Mouse (Mus musculus): ENCODE measurements around the gene Usp6nl. TPM values are rescaled to one million over a fixed set of nuclear protein-coding genes. Genes with fewer than 3 reads are reported as not detected.

Usp6nl gene
- polyA plus RNA-seq, 1 experiment from 2014 or later: 9.9 TPM

DNA sequence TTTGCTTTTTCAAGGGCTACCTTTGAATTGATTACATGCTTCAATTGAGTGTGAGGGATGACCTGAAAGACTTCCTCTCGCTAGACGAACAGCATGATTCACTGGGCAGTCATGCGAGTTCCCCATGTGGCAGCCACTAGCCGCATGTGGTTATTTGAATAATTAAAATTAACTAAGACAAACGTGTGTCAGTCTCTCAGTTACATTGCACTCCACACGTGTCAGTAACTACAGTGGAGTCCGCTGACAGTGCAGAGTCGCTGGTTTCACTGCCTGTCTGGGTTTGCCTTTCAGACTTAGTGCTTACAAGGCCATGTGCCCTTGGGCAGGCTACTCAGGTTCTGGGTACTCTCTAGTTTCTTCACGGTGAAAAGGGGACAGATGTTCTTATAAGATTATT is 37.2 kb downstream of the Usp6nl start:
- H3K27me3 ChIP-seq (ENCODE audit: control insufficient read depth, insufficient read depth, low read length): no peaks in the 10 kb centered on the region
- 28% methylated on average over 9 of the region's 9 CpGs for WGBS
- no peaks in the 10 kb centered on the region for H3K9me3 ChIP-seq (ENCODE audit: control insufficient read depth, low read length)
- 0 out of 2 replicates have a peak, but pooled peaks cover 3% of the 10 kb centered on the region for H3K36me3 ChIP-seq (replicated peaks; ENCODE audit: control insufficient read depth, insufficient read depth)
- H3K4me1 ChIP-seq (replicated peaks; ENCODE audit: control insufficient read depth, insufficient read depth, low read length): peaks cover 6% of the 10 kb centered on the region; the same call in 1 of the 2 replicates
- H3K4me2 ChIP-seq (replicated peaks): no peak overlapping the region
- H3K27ac ChIP-seq: no peak overlapping the region
- no peak for DNase-seq (ENCODE audit: low spot score)
- no peak overlapping the region for H3K9ac ChIP-seq
- no peak overlapping the region for H3K4me3 ChIP-seq (replicated peaks; ENCODE audit: low read length)
- ATAC-seq (ENCODE audit: low FRiP score): no peak

DNA sequence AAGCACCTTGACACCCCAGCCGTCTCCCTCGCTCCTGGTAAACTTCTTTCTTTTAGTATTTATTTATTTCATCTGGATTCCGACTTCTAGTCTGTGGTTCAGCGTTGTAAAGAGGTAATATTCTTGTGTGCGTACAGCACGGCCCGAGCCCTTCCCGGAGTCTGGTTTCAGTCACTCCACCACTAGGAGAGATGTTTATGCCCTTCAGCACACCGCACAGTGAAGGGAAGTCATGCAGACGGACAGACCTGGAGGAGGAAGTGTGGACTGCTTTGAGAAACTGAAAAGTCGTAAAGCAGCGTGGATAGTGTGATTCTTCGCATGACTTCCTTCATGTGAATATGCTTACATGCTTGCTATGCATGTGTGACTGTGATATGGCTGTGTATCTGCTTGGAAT is 40.7 kb downstream of the Usp6nl start:
- H3K9me3 ChIP-seq (ENCODE audit: control insufficient read depth, low read length): no peaks in the 10 kb centered on the region
- no peak for ATAC-seq (ENCODE audit: low FRiP score)
- H3K27me3 ChIP-seq (ENCODE audit: control insufficient read depth, insufficient read depth, low read length): no peaks in the 10 kb centered on the region
- peaks cover 6% of the 10 kb centered on the region; the same call in 1 of the 2 replicates for H3K4me1 ChIP-seq (replicated peaks; ENCODE audit: control insufficient read depth, insufficient read depth, low read length)
- no peak overlapping the region for H3K4me3 ChIP-seq (replicated peaks; ENCODE audit: low read length)
- no peaks in the 10 kb centered on the region for H3K36me3 ChIP-seq (replicated peaks; ENCODE audit: control insufficient read depth, insufficient read depth)
- no peak for DNase-seq (ENCODE audit: low spot score)
- H3K4me2 ChIP-seq (replicated peaks): no peak overlapping the region
- WGBS: 78% methylated on average over 13 of the region's 13 CpGs
- no peak overlapping the region for H3K9ac ChIP-seq
- no peak overlapping the region for H3K27ac ChIP-seq

DNA sequence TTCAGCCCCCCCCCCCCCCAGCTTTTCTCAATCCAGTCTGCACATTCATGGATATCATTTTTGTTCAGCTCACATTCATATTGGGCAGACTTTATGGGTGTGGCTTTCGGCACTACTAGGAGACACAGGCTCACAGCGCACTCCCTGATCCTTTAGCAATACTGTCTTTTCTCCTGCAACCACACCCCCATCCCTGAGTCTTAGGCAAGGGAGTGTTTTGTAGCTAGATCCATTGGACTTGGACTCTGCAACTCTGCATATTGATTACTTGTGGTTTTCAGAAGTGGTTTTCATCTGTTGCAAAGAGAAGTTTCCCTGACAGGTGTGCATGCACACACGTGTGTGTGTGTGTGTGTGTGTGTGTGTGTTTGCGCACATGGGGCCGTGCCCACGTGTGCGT is 41.5 kb downstream of the Usp6nl start:
- WGBS: 94% methylated on average over 7 of the region's 7 CpGs
- no peak for ATAC-seq (ENCODE audit: low FRiP score)
- peaks cover 6% of the 10 kb centered on the region; the same call in 1 of the 2 replicates for H3K4me1 ChIP-seq (replicated peaks; ENCODE audit: control insufficient read depth, insufficient read depth, low read length)
- no peak overlapping the region for H3K4me2 ChIP-seq (replicated peaks)
- H3K4me3 ChIP-seq (replicated peaks; ENCODE audit: low read length): no peak overlapping the region
- DNase-seq (ENCODE audit: low spot score): no peak
- H3K36me3 ChIP-seq (replicated peaks; ENCODE audit: control insufficient read depth, insufficient read depth): no peaks in the 10 kb centered on the region
- H3K9ac ChIP-seq: no peak overlapping the region
- no peak overlapping the region for H3K27ac ChIP-seq
- no peaks in the 10 kb centered on the region for H3K9me3 ChIP-seq (ENCODE audit: control insufficient read depth, low read length)
- H3K27me3 ChIP-seq (ENCODE audit: control insufficient read depth, insufficient read depth, low read length): no peaks in the 10 kb centered on the region

DNA sequence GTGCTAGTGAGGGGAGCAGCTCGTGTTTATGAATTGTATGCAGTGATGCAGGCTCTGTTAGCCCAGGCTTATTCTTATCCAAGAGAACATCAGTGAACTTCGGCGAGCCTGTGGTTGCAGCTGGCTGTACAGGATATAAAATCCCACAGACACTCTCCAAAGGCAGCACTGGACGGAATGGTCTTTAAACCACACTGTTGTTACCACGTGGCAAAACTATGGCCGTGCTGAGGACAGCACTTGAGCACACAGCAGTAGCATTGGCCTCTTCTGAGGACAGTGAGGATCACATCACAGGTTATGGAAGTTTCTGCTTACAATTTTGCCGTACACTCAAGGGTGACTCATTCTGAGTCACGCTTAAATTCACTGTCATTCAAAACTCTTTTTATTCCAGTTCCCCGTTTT is 44.1 kb downstream of the Usp6nl start:
- no peaks in the 10 kb centered on the region for H3K9me3 ChIP-seq (ENCODE audit: control insufficient read depth, low read length)
- H3K27me3 ChIP-seq (ENCODE audit: control insufficient read depth, insufficient read depth, low read length): no peaks in the 10 kb centered on the region
- no peaks in the 10 kb centered on the region for H3K36me3 ChIP-seq (replicated peaks; ENCODE audit: control insufficient read depth, insufficient read depth)
- DNase-seq (ENCODE audit: low spot score) (no peak), ATAC-seq (ENCODE audit: low FRiP score) (0 out of 2 replicates have a peak, but pooled peaks have one; percentile 46)
- no peak overlapping the region for H3K27ac ChIP-seq
- H3K9ac ChIP-seq: no peak overlapping the region
- 54% methylated on average over 9 of the region's 9 CpGs for WGBS
- H3K4me1 ChIP-seq (replicated peaks; ENCODE audit: control insufficient read depth, insufficient read depth, low read length): peaks cover 4% of the 10 kb centered on the region; the same call in 1 of the 2 replicates
- H3K4me3 ChIP-seq (replicated peaks; ENCODE audit: low read length): no peak overlapping the region
- H3K4me2 ChIP-seq (replicated peaks): no peak overlapping the region

DNA sequence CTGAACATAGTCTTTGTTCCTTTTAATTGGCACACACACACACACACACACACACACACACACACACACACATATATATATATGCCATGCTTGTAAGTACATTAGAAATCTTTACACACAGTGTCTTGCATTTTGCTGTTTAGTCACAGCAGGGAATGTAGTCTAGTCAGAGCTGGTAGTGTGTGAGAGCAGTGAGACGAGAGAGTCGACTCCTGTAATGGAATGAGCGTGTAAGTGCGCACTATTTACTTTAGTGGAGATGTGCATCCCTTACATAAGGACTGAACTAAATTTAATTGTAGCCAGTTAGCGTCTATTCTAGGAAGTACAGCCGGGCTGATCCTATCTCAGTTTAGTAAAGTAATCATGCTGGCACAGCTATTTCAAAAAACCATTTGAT is 44.5 kb downstream of the Usp6nl start:
- H3K27ac ChIP-seq: no peak overlapping the region
- H3K4me1 ChIP-seq (replicated peaks; ENCODE audit: control insufficient read depth, insufficient read depth, low read length): peaks cover 4% of the 10 kb centered on the region; the same call in 1 of the 2 replicates
- WGBS: 55% methylated on average over 6 of the region's 6 CpGs
- no peaks in the 10 kb centered on the region for H3K27me3 ChIP-seq (ENCODE audit: control insufficient read depth, insufficient read depth, low read length)
- H3K4me3 ChIP-seq (replicated peaks; ENCODE audit: low read length): no peak overlapping the region
- no peaks in the 10 kb centered on the region for H3K36me3 ChIP-seq (replicated peaks; ENCODE audit: control insufficient read depth, insufficient read depth)
- no peak overlapping the region for H3K9ac ChIP-seq
- no peak overlapping the region for H3K4me2 ChIP-seq (replicated peaks)
- no peak for ATAC-seq (ENCODE audit: low FRiP score)
- no peak for DNase-seq (ENCODE audit: low spot score)
- no peaks in the 10 kb centered on the region for H3K9me3 ChIP-seq (ENCODE audit: control insufficient read depth, low read length)

DNA sequence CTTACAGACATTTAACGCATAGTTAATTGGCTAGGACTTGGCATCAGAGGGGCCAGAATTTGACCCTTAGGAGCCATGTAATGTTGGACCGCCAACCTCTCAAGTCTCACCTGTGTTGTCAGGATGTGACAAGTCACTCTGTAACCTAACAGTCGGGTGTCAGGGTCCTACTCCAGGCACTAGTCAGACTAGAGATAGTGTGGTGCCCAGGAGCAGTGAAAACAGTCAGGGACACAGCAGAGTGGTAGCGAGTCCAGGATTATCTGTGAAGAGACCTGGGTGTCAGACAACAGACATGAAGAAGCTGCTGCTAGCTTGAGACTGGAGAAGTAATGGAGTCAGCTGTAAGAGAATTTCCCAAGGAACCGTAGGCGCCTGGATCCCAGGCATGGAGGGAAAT is 45.0 kb downstream of the Usp6nl start:
- no peak overlapping the region for H3K9ac ChIP-seq
- no peaks in the 10 kb centered on the region for H3K27me3 ChIP-seq (ENCODE audit: control insufficient read depth, insufficient read depth, low read length)
- H3K4me2 ChIP-seq (replicated peaks): no peak overlapping the region
- H3K9me3 ChIP-seq (ENCODE audit: control insufficient read depth, low read length): no peaks in the 10 kb centered on the region
- WGBS: 91% methylated on average over 6 of the region's 6 CpGs
- H3K36me3 ChIP-seq (replicated peaks; ENCODE audit: control insufficient read depth, insufficient read depth): no peaks in the 10 kb centered on the region
- peaks cover 4% of the 10 kb centered on the region; the same call in 1 of the 2 replicates for H3K4me1 ChIP-seq (replicated peaks; ENCODE audit: control insufficient read depth, insufficient read depth, low read length)
- ATAC-seq (ENCODE audit: low FRiP score) (no peak), DNase-seq (ENCODE audit: low spot score) (no peak)
- H3K4me3 ChIP-seq (replicated peaks; ENCODE audit: low read length): no peak overlapping the region
- H3K27ac ChIP-seq: no peak overlapping the region

DNA sequence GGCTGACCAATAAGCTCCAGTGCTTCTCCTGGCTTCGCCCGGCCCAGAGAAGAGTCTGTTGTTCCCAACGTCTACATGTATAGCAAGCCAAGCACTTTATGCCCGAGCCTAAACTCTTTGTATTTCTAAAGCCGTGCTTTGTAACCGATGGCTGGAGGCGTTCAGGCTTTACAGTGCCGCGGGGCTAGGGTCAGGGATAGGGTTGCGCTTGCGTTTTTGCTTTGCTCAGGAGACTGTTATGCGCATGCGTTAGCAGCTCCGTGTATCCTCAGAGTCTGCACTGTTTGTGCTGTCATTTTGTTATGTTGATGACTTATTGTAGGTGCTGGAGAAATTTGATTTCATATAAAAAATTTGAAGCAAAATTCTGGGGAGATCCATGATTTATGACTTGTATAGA is 51.7 kb downstream of the Usp6nl start:
- H3K4me1 ChIP-seq (replicated peaks; ENCODE audit: control insufficient read depth, insufficient read depth, low read length): 0 out of 2 replicates have a peak, but pooled peaks cover 4% of the 10 kb centered on the region
- ATAC-seq (ENCODE audit: low FRiP score): no peak
- H3K4me2 ChIP-seq (replicated peaks): peak overlapping the region; percentile 4; the same call in 1 of the 2 replicates
- DNase-seq (ENCODE audit: low spot score): no peak
- no peaks in the 10 kb centered on the region for H3K27me3 ChIP-seq (ENCODE audit: control insufficient read depth, insufficient read depth, low read length)
- H3K4me3 ChIP-seq (replicated peaks; ENCODE audit: low read length): no peak overlapping the region
- no peaks in the 10 kb centered on the region for H3K36me3 ChIP-seq (replicated peaks; ENCODE audit: control insufficient read depth, insufficient read depth)
- H3K9me3 ChIP-seq (ENCODE audit: control insufficient read depth, low read length): no peaks in the 10 kb centered on the region
- WGBS: 50% methylated on average over 14 of the region's 14 CpGs
- no peak overlapping the region for H3K27ac ChIP-seq
- H3K9ac ChIP-seq: no peak overlapping the region

DNA sequence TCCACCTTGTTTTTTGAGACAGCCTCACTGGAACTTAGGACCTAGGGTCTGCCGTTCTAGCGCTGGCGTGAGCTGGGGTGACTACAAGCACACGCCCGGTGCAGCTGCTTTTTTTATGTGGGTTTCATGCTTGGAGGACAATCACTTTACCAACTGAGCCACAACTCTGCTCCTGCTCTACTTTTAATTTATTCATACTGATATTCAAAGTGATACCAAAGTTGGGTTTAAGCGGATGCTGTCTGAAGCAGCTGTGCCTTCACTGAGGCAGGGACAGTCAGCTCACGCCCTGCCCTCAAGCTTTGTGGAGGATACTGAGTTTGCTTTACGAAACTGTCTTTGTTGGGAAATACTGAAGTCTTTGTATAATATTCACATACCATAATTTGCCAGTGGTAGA is 53.6 kb downstream of the Usp6nl start:
- no peak overlapping the region for H3K4me2 ChIP-seq (replicated peaks)
- WGBS: 89% methylated on average over 8 of the region's 8 CpGs
- ATAC-seq (ENCODE audit: low FRiP score) (no peak), DNase-seq (ENCODE audit: low spot score) (no peak)
- H3K4me1 ChIP-seq (replicated peaks; ENCODE audit: control insufficient read depth, insufficient read depth, low read length): no peaks in the 10 kb centered on the region
- no peaks in the 10 kb centered on the region for H3K36me3 ChIP-seq (replicated peaks; ENCODE audit: control insufficient read depth, insufficient read depth)
- H3K27ac ChIP-seq: no peak overlapping the region
- H3K9ac ChIP-seq: no peak overlapping the region
- H3K27me3 ChIP-seq (ENCODE audit: control insufficient read depth, insufficient read depth, low read length): no peaks in the 10 kb centered on the region
- H3K9me3 ChIP-seq (ENCODE audit: control insufficient read depth, low read length): no peaks in the 10 kb centered on the region
- no peak overlapping the region for H3K4me3 ChIP-seq (replicated peaks; ENCODE audit: low read length)

DNA sequence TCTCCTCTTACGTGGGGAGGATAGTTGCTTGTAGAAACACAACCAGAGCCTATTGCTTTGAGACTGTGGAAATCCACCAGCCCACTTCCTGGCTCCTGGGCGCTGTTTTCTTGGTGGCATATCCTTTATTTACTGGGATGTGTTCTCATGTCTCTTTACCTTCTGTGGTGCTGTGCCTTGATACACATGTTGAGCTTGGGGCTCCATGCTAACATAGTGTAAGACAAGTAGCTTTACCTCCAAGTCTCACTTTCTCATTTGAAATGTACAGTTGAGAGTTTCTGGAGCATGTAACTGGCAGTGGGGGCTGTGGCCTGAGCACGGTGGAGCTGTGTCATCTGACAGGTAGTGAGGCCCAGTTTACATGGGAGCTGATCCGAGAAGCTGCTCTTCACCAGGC is 54.5 kb downstream of the Usp6nl start:
- ATAC-seq (ENCODE audit: low FRiP score) (no peak), DNase-seq (ENCODE audit: low spot score) (no peak)
- Histone ChIP-seq H3K27me3 (ENCODE audit: control insufficient read depth, insufficient read depth, low read length) (no peaks in the 10 kb centered on the region), H3K4me2 (replicated peaks) (no peak overlapping the region), H3K4me3 (replicated peaks; ENCODE audit: low read length) (no peak overlapping the region), H3K9ac (no peak overlapping the region), H3K27ac (no peak overlapping the region), H3K36me3 (replicated peaks; ENCODE audit: control insufficient read depth, insufficient read depth) (no peaks in the 10 kb centered on the region), H3K4me1 (replicated peaks; ENCODE audit: control insufficient read depth, insufficient read depth, low read length) (no peaks in the 10 kb centered on the region), H3K9me3 (ENCODE audit: control insufficient read depth, low read length) (no peaks in the 10 kb centered on the region)
- WGBS: 84% methylated on average over 4 of the region's 4 CpGs

DNA sequence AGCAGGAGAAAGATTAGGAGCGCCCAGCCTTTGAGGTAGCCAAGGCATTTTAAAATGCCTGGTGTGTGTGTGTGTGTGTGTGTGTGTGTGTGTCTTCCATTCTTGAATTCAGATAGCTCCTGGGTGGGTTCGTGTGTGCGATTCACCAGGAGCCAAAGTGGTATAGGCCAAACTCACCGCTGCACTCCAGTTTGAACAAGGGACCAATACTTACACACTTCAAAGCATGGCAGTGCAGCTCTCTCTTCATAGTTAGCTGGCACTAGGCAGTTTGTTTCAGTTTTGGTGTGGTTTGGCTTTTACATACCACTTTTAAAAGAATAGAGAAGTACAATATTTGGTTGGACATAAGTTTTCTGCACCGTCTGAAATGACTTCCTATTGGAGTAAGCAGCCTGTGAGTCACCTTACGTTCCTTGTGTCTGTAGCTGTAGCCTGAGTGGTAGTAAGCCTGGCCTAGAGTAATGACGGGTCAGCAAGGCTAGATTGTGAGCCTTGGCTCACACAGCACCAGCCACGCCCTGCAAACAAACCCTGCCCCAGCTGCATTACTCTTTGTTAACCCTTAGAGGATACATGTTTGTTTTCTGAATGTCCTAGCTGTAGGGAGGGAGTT is 56.2 kb downstream of the Usp6nl start:
- H3K27me3 ChIP-seq (ENCODE audit: control insufficient read depth, insufficient read depth, low read length): no peaks in the 10 kb centered on the region
- DNase-seq (ENCODE audit: low spot score): no peak
- ATAC-seq (ENCODE audit: low FRiP score): no peak
- no peak overlapping the region for H3K27ac ChIP-seq
- no peaks in the 10 kb centered on the region for H3K36me3 ChIP-seq (replicated peaks; ENCODE audit: control insufficient read depth, insufficient read depth)
- no peak overlapping the region for H3K9ac ChIP-seq
- H3K4me3 ChIP-seq (replicated peaks; ENCODE audit: low read length): no peak overlapping the region
- WGBS: 81% methylated on average over 8 of the region's 8 CpGs
- H3K9me3 ChIP-seq (ENCODE audit: control insufficient read depth, low read length): no peaks in the 10 kb centered on the region
- H3K4me2 ChIP-seq (replicated peaks): no peak overlapping the region
- H3K4me1 ChIP-seq (replicated peaks; ENCODE audit: control insufficient read depth, insufficient read depth, low read length): no peaks in the 10 kb centered on the region

All from hindbrain, embryonic 14.5 days (tissue).